20 mouse cellular contexts compared by ENCODE assay signal in the genomic region with DNA sequence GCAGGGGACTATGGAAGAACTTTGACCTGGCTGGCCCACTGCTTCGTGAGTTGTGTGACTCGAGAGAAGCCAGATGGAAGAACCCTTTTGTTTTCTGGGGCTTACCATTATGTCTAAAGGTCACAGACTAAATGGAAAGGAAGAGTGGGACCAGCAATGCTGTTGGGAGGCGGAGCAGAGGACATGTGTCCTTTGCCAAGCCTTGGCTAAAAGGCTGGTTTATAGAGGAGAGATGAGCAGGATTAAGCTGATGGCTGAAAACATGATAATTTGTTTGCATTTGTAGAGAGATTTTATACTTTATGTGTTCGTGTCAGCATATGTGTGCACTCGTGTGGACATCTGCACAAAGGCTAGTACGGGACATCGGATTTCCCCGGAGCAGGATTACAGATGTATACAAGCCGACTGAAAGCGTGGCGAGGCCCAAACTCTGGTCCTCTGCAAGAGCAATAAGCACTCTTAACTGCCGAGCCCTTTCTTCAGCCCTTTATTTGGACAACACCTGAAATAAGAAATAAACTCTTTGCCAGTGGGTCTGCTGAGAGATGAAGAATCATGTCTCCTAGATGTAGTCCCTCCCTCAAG.
DNase-seq lines count a peak whose midpoint lies in the region; ATAC-seq lines count a peak whose summit lies in the region.
"Had no signal": no experiment of that assay in that cellular context is flagged by ENCODE, and none has a peak within 500 bp of the region (broad histone marks: within the 10 kb centered on the region; RNA-seq: fewer than 3 reads in every experiment).

No protein-coding gene starts in this region.

- H3K27me3 ChIP-seq in hindbrain, embryonic 16.5 days (replicated peaks; ENCODE audit: control insufficient read depth, insufficient read depth, low read length), result no peaks in the 10 kb centered on the region
- no peaks in the 10 kb centered on the region for H3K27me3 ChIP-seq in hindbrain, embryonic 11.5 days (ENCODE audit: control insufficient read depth, insufficient read depth, low read length)
- peaks cover 32% of the 10 kb centered on the region; the same call in 1 of the 2 replicates for H3K27me3 ChIP-seq in embryonic facial prominence, embryonic 10.5 days (replicated peaks; ENCODE audit: low read depth, poor library complexity, severe bottlenecking)
- H3K27me3 ChIP-seq in forebrain, embryonic 12.5 days, result peaks cover 47% of the 10 kb centered on the region
- H3K27me3 ChIP-seq in limb, embryonic 10.5 days (ENCODE audit: low read depth, poor library complexity, severe bottlenecking), result no peaks in the 10 kb centered on the region
- H3K27me3 ChIP-seq: embryonic facial prominence, embryonic 15.5 days; intestine, embryonic 15.5 days; limb, embryonic 13.5 days; liver, embryonic 12.5 days had no signal

- no peak overlapping the region for H3K4me3 ChIP-seq in hindbrain, embryonic 16.5 days (ENCODE audit: low read length)
- H3K4me3 ChIP-seq in hindbrain, embryonic 11.5 days (ENCODE audit: low read depth, low read length), result no peak overlapping the region
- no peak overlapping the region for H3K4me3 ChIP-seq in embryonic facial prominence, embryonic 10.5 days
- no peak overlapping the region for H3K4me3 ChIP-seq in forebrain, embryonic 12.5 days (replicated peaks)
- no peak overlapping the region for H3K4me3 ChIP-seq in limb, embryonic 10.5 days
- H3K4me3 ChIP-seq: embryonic facial prominence, embryonic 15.5 days; intestine, embryonic 15.5 days; limb, embryonic 13.5 days; liver, embryonic 12.5 days had no signal

- 72% methylated on average over 12 of the region's 12 CpGs for WGBS in hindbrain, embryonic 16.5 days
- 75% methylated on average over 12 of the region's 12 CpGs for WGBS in hindbrain, embryonic 11.5 days
- 65% methylated on average over 12 of the region's 12 CpGs for WGBS in embryonic facial prominence, embryonic 10.5 days
- WGBS in forebrain, embryonic 12.5 days, result 18% methylated on average over 12 of the region's 12 CpGs
- WGBS in limb, embryonic 10.5 days, result 80% methylated on average over 12 of the region's 12 CpGs

- H3K4me1 ChIP-seq in hindbrain, embryonic 16.5 days (ENCODE audit: control insufficient read depth, insufficient read depth, low read depth, low read length), result no peaks in the 10 kb centered on the region
- H3K4me1 ChIP-seq in hindbrain, embryonic 11.5 days (replicated peaks; ENCODE audit: control insufficient read depth, insufficient read depth, low read length), result no peaks in the 10 kb centered on the region
- peaks cover 31% of the 10 kb centered on the region for H3K4me1 ChIP-seq in embryonic facial prominence, embryonic 10.5 days
- peaks cover 16% of the 10 kb centered on the region for H3K4me1 ChIP-seq in forebrain, embryonic 12.5 days
- H3K4me1 ChIP-seq in limb, embryonic 10.5 days, result peaks cover 24% of the 10 kb centered on the region
- H3K4me1 ChIP-seq: embryonic facial prominence, embryonic 15.5 days; liver, embryonic 12.5 days had no signal

- H3K36me3 ChIP-seq in hindbrain, embryonic 16.5 days (ENCODE audit: control insufficient read depth, insufficient read depth, low read length), result no peaks in the 10 kb centered on the region
- no peaks in the 10 kb centered on the region for H3K36me3 ChIP-seq in hindbrain, embryonic 11.5 days (ENCODE audit: control insufficient read depth, insufficient read depth, low read length)
- H3K36me3 ChIP-seq in embryonic facial prominence, embryonic 10.5 days (replicated peaks), result no peaks in the 10 kb centered on the region
- H3K36me3 ChIP-seq in forebrain, embryonic 12.5 days (replicated peaks), result no peaks in the 10 kb centered on the region
- peaks cover 31% of the 10 kb centered on the region for H3K36me3 ChIP-seq in limb, embryonic 10.5 days
- H3K36me3 ChIP-seq: embryonic facial prominence, embryonic 15.5 days; intestine, embryonic 15.5 days; limb, embryonic 13.5 days; liver, embryonic 12.5 days had no signal

- intact Hi-C loops in heart, postnatal 14 days (cut with DNase I), result no loop called here

- H3K27ac ChIP-seq in hindbrain, embryonic 16.5 days (ENCODE audit: low read depth, low read length), result no peak overlapping the region
- no peak overlapping the region for H3K27ac ChIP-seq in hindbrain, embryonic 11.5 days (ENCODE audit: low read depth, low read length)
- H3K27ac ChIP-seq in embryonic facial prominence, embryonic 10.5 days (replicated peaks), result peak overlapping the region; percentile 36; the same call in 1 of the 2 replicates
- H3K27ac ChIP-seq in forebrain, embryonic 12.5 days, result no peak overlapping the region
- peak overlapping the region; percentile 47 for H3K27ac ChIP-seq in limb, embryonic 10.5 days
- H3K27ac ChIP-seq: embryonic facial prominence, embryonic 15.5 days; intestine, embryonic 15.5 days; limb, embryonic 13.5 days; liver, embryonic 12.5 days had no signal

- H3K4me2 ChIP-seq in hindbrain, embryonic 16.5 days (ENCODE audit: low read length), result no peak overlapping the region
- H3K4me2 ChIP-seq in hindbrain, embryonic 11.5 days (replicated peaks; ENCODE audit: low read depth, low read length), result no peak overlapping the region
- H3K4me2 ChIP-seq in forebrain, embryonic 12.5 days, result no peak overlapping the region
- H3K4me2 ChIP-seq: embryonic facial prominence, embryonic 15.5 days; intestine, embryonic 15.5 days; limb, embryonic 13.5 days; liver, embryonic 12.5 days had no signal

- no peaks in the 10 kb centered on the region for H3K9me3 ChIP-seq in hindbrain, embryonic 16.5 days (ENCODE audit: control insufficient read depth, low read length)
- H3K9me3 ChIP-seq in hindbrain, embryonic 11.5 days (ENCODE audit: control insufficient read depth, low read length), result no peaks in the 10 kb centered on the region
- no peaks in the 10 kb centered on the region for H3K9me3 ChIP-seq in embryonic facial prominence, embryonic 10.5 days
- H3K9me3 ChIP-seq in forebrain, embryonic 12.5 days, result no peaks in the 10 kb centered on the region
- H3K9me3 ChIP-seq in limb, embryonic 10.5 days (replicated peaks), result no peaks in the 10 kb centered on the region
- H3K9me3 ChIP-seq: embryonic facial prominence, embryonic 15.5 days; intestine, embryonic 15.5 days; limb, embryonic 13.5 days; liver, embryonic 12.5 days had no signal

- H3K9ac ChIP-seq in hindbrain, embryonic 16.5 days (ENCODE audit: low read depth, low read length), result no peak overlapping the region
- no peak overlapping the region for H3K9ac ChIP-seq in hindbrain, embryonic 11.5 days (ENCODE audit: low read depth, low read length)
- no peak overlapping the region for H3K9ac ChIP-seq in forebrain, embryonic 12.5 days
- H3K9ac ChIP-seq: embryonic facial prominence, embryonic 15.5 days; intestine, embryonic 15.5 days; limb, embryonic 13.5 days; liver, embryonic 12.5 days had no signal

- no peak for DNase-seq in hindbrain, embryonic 11.5 days (ENCODE audit: low spot score)
- DNase-seq in embryonic facial prominence, embryonic 10.5 days (ENCODE audit: low spot score), result peak; percentile 29
- DNase-seq in limb, embryonic 10.5 days (ENCODE audit: low spot score), result no peak
- DNase-seq in thymus, postnatal 0 days (ENCODE audit: low spot score), result no peak
- DNase-seq in c-Kit-positive CD71-positive TER-119-positive erythroid progenitor cells, embryonic 14.5 days (ENCODE audit: low spot score), result no peak
- no peak for DNase-seq in heart, postnatal 14 days
- DNase-seq: adrenal gland, postnatal 10 days; cerebellum, adult 8-10 months; kidney, adult 8-10 months; kidney, postnatal 10 days; lung, adult 18-20 months; lung, postnatal 14 days; thymus, postnatal 14 days had no signal

- peak; percentile 49 for ATAC-seq in hindbrain, embryonic 16.5 days
- no peak for ATAC-seq in hindbrain, embryonic 11.5 days (ENCODE audit: low FRiP score)
- peak; percentile 18 for ATAC-seq in forebrain, embryonic 12.5 days (ENCODE audit: low FRiP score)
- ATAC-seq: activated CD4-positive, CD25-positive, alpha-beta regulatory T cell, adult 4 months; intestine, embryonic 15.5 days; liver, embryonic 12.5 days had no signal

Comparison
In these comparisons a context has a peak if more than half of its experiments do, and no peak if none do; other contexts are left out.
1. H3K27ac ChIP-seq: peak in embryonic facial prominence, embryonic 10.5 days (single experiment) and limb, embryonic 10.5 days (single experiment); none in hindbrain, embryonic 16.5 days (single experiment), hindbrain, embryonic 11.5 days (single experiment) and forebrain, embryonic 12.5 days (single experiment).